35 mouse cellular contexts compared by ENCODE assay signal in genomic region chrX:104762377-104762776, GRCm38 (mm10).
"Had no signal": no experiment of that assay in that cellular context is flagged by ENCODE, and none has a peak within 500 bp of the region (broad histone marks: within the 10 kb centered on the region; RNA-seq: fewer than 3 reads in every experiment).

No protein-coding gene starts in this region.

- H3K9ac ChIP-seq: heart, embryonic 12.5 days; heart, embryonic 13.5 days; heart, embryonic 15.5 days; hindbrain, embryonic 12.5 days; hindbrain, embryonic 13.5 days; hindbrain, embryonic 14.5 days; hindbrain, embryonic 15.5 days; intestine, embryonic 15.5 days; kidney, embryonic 15.5 days had no signal

- H3K27me3 ChIP-seq: heart, embryonic 15.5 days; intestine, embryonic 15.5 days had no signal

- H3K4me3 ChIP-seq: heart, embryonic 10.5 days; heart, embryonic 12.5 days; heart, embryonic 13.5 days; heart, embryonic 15.5 days; hindbrain, embryonic 10.5 days; hindbrain, embryonic 12.5 days; hindbrain, embryonic 13.5 days; hindbrain, embryonic 15.5 days; intestine, embryonic 15.5 days; kidney, embryonic 15.5 days; layer of hippocampus, adult 2 months had no signal

- H3K36me3 ChIP-seq: heart, embryonic 10.5 days; heart, embryonic 12.5 days; heart, embryonic 13.5 days; heart, embryonic 15.5 days; hindbrain, embryonic 10.5 days; hindbrain, embryonic 12.5 days; hindbrain, embryonic 13.5 days; hindbrain, embryonic 15.5 days; intestine, embryonic 15.5 days; kidney, embryonic 15.5 days had no signal

- H3K9me3 ChIP-seq: heart, embryonic 10.5 days; heart, embryonic 12.5 days; heart, embryonic 13.5 days; heart, embryonic 15.5 days; hindbrain, embryonic 10.5 days; hindbrain, embryonic 12.5 days; hindbrain, embryonic 13.5 days; hindbrain, embryonic 15.5 days; intestine, embryonic 15.5 days; kidney, embryonic 15.5 days had no signal

- H3K4me1 ChIP-seq: heart, embryonic 10.5 days; heart, embryonic 12.5 days; heart, embryonic 13.5 days; heart, embryonic 15.5 days; hindbrain, embryonic 10.5 days; hindbrain, embryonic 12.5 days; hindbrain, embryonic 13.5 days; hindbrain, embryonic 15.5 days; intestine, embryonic 15.5 days; kidney, embryonic 15.5 days had no signal

- ATAC-seq: hindbrain, embryonic 16.5 days; hindbrain, postnatal 0 days; inflammation-experienced regulatory T-cells, adult 6 months; intestine, embryonic 15.5 days; intestine, embryonic 16.5 days; intestine, postnatal 0 days had no signal

- DNase-seq: heart, postnatal 10 days; heart, postnatal 14 days; heart, postnatal 36 days; heart, postnatal 4 days; kidney, adult 11 months; kidney, adult 18-20 months; kidney, adult 2 months; kidney, adult 8-10 months; kidney, adult 9 months; kidney, postnatal 10 days; kidney, postnatal 14 days; kidney, postnatal 25 days; kidney, postnatal 36 days; kidney, postnatal 4 days; layer of hippocampus, adult 9-11 months; layer of hippocampus, postnatal 36 days had no signal

- H3K27ac ChIP-seq: heart, embryonic 10.5 days; heart, embryonic 13.5 days; heart, embryonic 15.5 days; hindbrain, embryonic 10.5 days; hindbrain, embryonic 12.5 days; hindbrain, embryonic 13.5 days; hindbrain, embryonic 14.5 days; hindbrain, embryonic 15.5 days; hindbrain, postnatal 0 days; intestine, embryonic 15.5 days; kidney, embryonic 15.5 days; kidney, postnatal 0 days; layer of hippocampus, adult 2 months had no signal

- H3K4me2 ChIP-seq: heart, embryonic 11.5 days; heart, embryonic 12.5 days; heart, embryonic 13.5 days; heart, embryonic 15.5 days; hindbrain, embryonic 12.5 days; hindbrain, embryonic 13.5 days; hindbrain, embryonic 14.5 days; hindbrain, embryonic 15.5 days; intestine, embryonic 15.5 days; kidney, embryonic 15.5 days had no signal
